Mouse (Mus musculus) kidney, adult 2 months (tissue): ENCODE results near the gene Zfp629.

Source experiments
- CTCF ChIP-seq: fragments of 200-500 bp; conservative IDR thresholded peaks from 2 replicates; pipeline ENCODE4 v1.5.1; 2011; ENCODE audit warnings: low read depth, mild to moderate bottlenecking, control low read depth, low read length, moderate library complexity, mixed read lengths; ENCODE audit not compliant: insufficient read depth, insufficient read length
- POLR2A ChIP-seq: fragments of 200-500 bp; IDR thresholded peaks from one replicate; pipeline ENCODE4 v1.6.1; 2011; ENCODE audit warnings: low read depth, low read length, control low read depth

- no peak for TF ChIP-seq CTCF
- TF ChIP-seq POLR2A: no peak
These were observed 11.3 kb downstream of the Zfp629 start for GRCm38 (mm10) chr7:127604256-127604655.
